Mouse (Mus musculus): ENCODE results near the gene Slc36a4.

GRCm38 (mm10) chr9:15772766-15773165 is 63.2 kb downstream of the Slc36a4 start:
- no peak for TF ChIP-seq CTCF (IDR thresholded peaks at IDR 0.05; ENCODE audit: extremely low read depth, insufficient read depth, insufficient read length, insufficient replicate concordance)
- no peak for TF ChIP-seq POLR2A (IDR thresholded peaks at IDR 0.05; ENCODE audit: low read depth, low read length)
